Mouse (Mus musculus): ENCODE results near the gene Dgcr2. TPM values are rescaled to one million over a fixed set of nuclear protein-coding genes. Genes with fewer than 3 reads are reported as not detected.

The Dgcr2 gene
- polyA plus RNA-seq (2014; fragmentation: Illumina TruSeq; extraction: RNeasy Lipid Tissue Mini Kit (QIAGEN cat#74804); ENCODE audit: low read depth, low replicate concordance): 39.0 TPM

DNA sequence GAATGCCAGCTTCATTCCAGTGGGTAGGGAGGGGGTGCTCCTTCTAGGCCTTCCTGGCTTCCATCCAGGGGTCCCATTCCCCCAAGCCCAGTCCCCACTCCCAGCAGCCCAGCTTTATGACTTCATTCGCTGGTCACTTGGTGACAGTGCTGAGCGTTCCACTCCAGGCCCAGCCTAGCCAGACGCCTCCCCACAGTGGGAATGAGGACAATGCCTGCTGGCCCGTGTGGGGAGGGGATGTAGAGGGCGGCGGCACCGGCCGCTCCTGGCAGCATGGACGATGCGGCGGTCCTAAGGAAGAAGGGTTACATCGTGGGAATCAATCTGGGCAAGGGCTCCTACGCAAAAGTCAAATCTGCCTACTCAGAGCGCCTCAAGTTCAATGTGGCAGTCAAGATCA, at the start of gene Dgcr2, which contains the start of gene Tssk2:
TSS of gene Dgcr2 (minus strand) at position 101 of the 400 bp plus-strand sequence.
TSS of gene Tssk2 (plus strand) at position 176 of the 400 bp plus-strand sequence.

DNA sequence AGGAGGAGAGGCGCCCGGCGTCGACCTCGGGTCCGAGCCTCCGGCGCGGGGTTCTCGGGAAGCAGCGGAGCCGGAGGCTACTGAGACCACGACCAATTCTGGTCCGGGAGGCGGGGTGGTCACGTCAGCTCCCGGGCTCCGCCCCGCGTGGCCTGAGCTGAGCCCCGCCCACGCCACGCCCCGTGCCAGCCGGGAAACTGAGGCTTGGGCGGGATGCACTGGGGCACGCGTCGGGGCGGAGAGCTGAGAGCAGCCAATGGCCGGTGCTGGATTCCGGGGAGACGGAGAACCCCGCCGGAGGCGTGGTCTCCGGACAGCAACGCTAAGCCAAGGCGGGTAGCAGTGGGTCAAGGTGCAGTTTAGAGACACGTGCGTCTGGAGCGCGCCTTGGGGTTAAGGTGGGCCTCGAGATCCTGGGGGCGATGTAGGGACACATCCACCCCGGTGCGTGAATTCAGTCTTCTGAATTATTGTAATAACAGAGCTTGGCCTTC, 29.8 kb upstream of the Dgcr2 start, which contains the start of gene Slc25a1:
TSS of gene Slc25a1 (minus strand) at position 133 of the 494 bp plus-strand sequence.

DNA sequence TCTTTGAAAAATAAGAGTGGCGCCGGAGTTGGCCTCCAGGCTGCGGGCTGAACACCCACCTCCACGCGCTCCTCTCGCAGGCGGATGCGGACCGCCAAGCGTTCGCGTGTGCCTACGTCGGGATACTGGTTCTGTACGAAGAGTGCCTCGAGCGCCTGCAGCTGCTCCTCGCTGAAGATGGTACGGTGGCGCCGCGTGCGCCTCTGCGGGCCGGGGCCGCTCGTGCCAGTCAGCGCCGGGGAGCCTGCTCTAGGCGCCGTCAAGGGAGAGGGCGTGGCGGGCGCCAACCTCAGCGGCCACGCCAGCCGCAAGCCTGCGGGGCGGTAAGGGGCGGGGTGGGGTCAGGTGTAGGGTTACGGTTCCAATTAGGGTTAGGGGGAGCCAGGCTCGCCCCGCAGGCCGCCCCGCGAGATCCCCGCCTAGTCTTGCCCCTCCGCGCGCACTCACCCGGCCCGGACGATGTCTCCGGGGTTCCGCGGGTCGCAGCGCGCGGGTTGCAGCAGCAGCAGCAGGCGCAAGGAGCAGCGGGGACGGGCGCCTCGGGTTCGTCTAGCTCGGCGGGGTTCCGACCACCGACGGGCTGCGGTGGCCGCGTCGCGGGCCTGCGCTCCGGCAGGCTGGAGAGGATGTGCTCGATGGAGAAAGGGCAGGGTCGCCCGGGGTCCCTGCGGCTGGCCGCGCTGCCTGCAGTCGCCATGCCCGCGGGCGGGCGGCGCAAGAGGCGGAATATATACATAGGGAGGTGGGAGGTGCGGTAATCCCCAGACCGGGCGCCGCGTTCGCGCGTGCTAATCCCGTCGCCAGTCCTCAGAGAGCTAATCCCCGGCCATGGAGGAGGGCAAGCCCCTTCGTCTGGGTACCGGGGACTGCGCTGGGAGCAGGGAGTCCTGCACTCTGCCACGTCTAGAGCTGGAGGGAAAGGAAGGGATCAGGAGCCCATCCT, 16.2 kb upstream of the Dgcr2 start, which contains the start of gene Gsc2:
TSS of gene Gsc2 (minus strand) at position 753 of the 943 bp plus-strand sequence.

DNA sequence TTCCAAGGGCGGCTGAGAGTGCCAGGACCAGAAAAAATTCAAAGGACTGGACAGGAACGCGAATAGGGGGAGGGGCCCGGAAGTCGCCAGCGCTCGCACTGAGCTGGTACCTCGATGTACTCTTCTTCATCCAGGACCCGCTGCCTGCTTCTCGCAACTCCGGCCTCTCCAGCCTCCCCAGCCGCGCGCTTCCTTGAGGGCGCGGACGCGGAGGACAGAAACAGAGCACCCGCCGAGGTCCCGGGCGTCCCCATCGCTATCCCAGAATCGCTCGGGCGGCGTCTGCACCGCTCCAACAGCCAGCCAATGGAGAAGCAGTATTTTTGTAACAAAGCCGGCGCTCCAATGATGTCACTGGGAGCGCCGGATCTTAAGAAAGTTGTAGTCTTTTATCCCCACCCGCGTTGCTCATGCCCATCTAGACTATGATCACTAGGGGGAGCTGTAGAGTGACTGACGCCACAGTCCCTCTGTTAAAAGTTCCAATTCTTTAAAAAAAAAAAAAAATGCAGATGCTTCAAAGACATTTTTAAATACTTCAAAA, 12.8 kb upstream of the Dgcr2 start, which contains the start of gene Ess2:
TSS of gene Ess2 (minus strand) at position 297 of the 544 bp plus-strand sequence.

DNA sequence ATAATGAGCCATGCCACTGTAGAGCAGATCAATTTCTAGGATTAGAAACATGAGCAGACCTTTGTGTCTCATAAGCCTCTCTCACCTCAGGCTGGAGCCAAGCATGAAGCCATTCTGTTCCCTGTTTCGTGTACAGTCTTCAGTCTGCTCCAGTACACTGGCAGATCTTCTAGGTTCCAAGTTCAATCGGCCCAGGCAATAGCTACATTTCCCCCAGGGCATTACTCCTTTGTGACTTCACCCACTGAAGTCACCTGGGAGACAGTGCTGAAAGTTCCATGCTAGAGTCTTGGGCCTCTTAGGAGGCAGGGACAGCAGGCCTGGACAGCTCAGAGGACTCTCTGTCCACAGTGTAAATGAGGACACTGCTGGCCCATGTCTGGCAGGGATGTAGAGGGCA, 4.4 kb downstream of the Dgcr2 start, which contains the start of gene Tssk1:
TSS of gene Tssk1 (plus strand) at position 301 of the 400 bp plus-strand sequence.

DNA sequence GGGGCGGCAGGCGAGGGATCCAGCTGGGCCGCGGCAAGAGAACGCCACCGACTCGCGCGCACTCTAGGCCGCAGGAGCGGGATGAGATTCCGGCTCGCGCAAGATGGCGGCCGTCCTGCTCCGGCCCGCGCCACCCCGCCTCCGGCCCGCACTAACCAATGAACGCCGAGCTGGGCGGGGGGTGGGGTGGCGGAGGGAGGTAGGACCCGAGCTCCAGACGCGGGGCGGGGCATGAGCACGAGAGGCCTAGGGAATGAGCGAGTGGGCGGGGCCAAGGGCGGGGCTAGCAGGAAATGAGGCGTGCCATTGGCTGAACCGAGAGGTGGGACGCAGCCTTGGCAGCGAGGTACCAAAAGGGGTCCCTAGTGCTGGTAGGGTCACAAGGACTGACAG, 6.8 kb downstream of the Dgcr2 start, which contains the start of gene Gm20518:
TSS of gene Gm20518 (minus strand) at position 105 of the 393 bp plus-strand sequence.

DNA sequence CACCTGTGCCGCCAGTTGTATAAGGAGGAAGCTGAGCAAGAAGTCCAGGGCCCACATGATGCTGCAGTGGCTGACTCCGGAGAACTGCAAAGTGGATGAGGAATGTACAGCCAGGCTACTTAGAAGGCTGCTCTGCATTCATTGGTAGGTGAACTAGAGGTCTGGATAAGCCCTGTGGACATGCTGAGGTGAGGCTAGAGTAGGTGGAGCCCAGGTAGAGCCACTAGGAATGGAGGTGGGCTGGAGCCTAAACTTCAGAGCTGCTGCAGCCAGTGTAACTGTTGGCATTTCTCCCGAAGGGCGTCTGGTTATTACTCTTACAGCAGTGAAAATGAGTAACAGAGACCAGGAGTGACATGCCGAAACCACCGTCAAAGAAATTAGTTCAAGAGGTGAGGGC, 60.3 kb downstream of the Dgcr2 start, which contains the start of gene Car15:
TSS of gene Car15 (minus strand) at position 314 of the 400 bp plus-strand sequence.

DNA sequence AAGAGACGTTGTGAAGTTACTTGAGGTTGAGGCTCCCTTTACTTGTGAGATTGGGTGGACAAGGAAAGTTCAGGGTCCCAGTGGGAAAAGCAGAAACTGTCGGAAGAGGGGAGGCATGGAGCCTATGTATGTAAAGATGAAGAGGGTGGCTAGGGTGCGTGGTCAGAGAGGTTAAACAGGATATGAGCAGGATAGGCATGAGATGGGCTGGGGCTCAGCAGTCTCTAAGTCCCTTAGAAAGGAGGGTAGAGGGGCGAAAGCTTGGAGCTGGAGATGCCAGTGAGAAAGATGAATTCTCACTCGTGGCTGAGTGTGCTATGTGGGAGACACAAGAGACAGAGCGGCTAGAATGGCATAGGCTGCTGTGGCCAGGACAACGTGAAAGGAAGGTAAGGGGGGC, 65.5 kb downstream of the Dgcr2 start, which contains the start of gene B830017H08Rik:
TSS of gene B830017H08Rik (plus strand) at position 301 of the 400 bp plus-strand sequence.

DNA sequence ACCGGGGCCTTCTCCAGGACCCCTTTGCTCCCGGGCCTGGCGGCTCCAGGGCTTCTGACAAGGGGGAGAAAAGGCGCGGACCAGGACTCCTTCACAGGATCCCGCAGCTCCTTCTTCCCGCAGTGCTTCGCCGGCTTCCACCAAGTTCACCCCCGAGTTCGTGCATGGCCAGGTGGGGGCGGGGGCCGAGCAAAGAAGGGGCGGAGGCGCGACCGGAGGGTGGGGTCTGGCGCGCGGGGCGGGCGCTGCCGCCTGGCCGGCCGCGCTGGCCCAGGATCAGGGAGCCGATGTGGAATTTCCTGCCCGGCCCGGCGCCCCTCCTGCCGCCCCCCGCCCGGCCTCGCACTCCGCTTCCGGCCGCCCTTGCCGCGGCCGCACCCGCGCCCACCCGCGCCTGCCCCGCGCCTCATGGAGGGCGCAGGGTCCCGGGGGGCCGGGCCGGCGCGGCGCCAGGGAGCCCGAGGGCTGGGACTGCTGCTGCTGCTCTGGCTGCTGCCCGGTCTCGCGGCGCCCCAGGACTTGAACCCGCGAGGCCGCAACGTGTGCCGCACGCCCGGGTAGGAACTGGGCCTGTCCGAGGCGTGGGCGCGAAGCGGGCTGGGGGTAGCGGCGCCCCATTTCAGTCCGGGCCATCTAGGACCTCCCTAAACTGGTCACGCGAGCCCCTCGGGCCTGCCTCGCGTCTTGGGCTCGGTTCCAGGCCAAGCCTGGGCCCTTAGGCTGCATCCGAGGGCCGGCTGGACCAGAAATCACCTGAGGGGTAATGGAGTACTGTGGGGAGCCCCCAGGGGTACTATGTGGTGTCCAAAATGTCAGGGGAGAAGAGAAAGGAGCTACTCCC, 101.2 kb downstream of the Dgcr2 start, which contains the start of gene Scarf2:
TSS of gene Scarf2 (plus strand) at position 312 of the 841 bp plus-strand sequence.

Other genes with a start within 250 kb of the Dgcr2 start
- 26.7 TPM for gene Med15, start 165.7 kb downstream of the Dgcr2 start, polyA plus RNA-seq (2014; fragmentation: Illumina TruSeq; extraction: RNeasy Lipid Tissue Mini Kit (QIAGEN cat#74804); ENCODE audit: low read depth, low replicate concordance)
- gene Klhl22, start 138.9 kb downstream of the Dgcr2 start, polyA plus RNA-seq (2014; fragmentation: Illumina TruSeq; extraction: RNeasy Lipid Tissue Mini Kit (QIAGEN cat#74804); ENCODE audit: low read depth, low replicate concordance): 27.5 TPM
- 5.2 TPM for gene Scarf2, start 101.3 kb downstream of the Dgcr2 start, polyA plus RNA-seq (2014; fragmentation: Illumina TruSeq; extraction: RNeasy Lipid Tissue Mini Kit (QIAGEN cat#74804); ENCODE audit: low read depth, low replicate concordance)
- gene B830017H08Rik, start 65.4 kb downstream of the Dgcr2 start, polyA plus RNA-seq (2014; fragmentation: Illumina TruSeq; extraction: RNeasy Lipid Tissue Mini Kit (QIAGEN cat#74804); ENCODE audit: low read depth, low replicate concordance): not detected
- gene Car15, start 60.2 kb downstream of the Dgcr2 start, polyA plus RNA-seq (2014; fragmentation: Illumina TruSeq; extraction: RNeasy Lipid Tissue Mini Kit (QIAGEN cat#74804); ENCODE audit: low read depth, low replicate concordance): 4.0 TPM
- 0.45 TPM for gene Gm20518, start 6.9 kb downstream of the Dgcr2 start, polyA plus RNA-seq (2014; fragmentation: Illumina TruSeq; extraction: RNeasy Lipid Tissue Mini Kit (QIAGEN cat#74804); ENCODE audit: low read depth, low replicate concordance)
- 0.16 TPM for gene Tssk1, start 4.3 kb downstream of the Dgcr2 start, polyA plus RNA-seq (2014; fragmentation: Illumina TruSeq; extraction: RNeasy Lipid Tissue Mini Kit (QIAGEN cat#74804); ENCODE audit: low read depth, low replicate concordance)
- gene Tssk2, start 75 bp upstream of the Dgcr2 start, polyA plus RNA-seq (2014; fragmentation: Illumina TruSeq; extraction: RNeasy Lipid Tissue Mini Kit (QIAGEN cat#74804); ENCODE audit: low read depth, low replicate concordance): not detected
- gene Ess2, start 12.8 kb upstream of the Dgcr2 start, polyA plus RNA-seq (2014; fragmentation: Illumina TruSeq; extraction: RNeasy Lipid Tissue Mini Kit (QIAGEN cat#74804); ENCODE audit: low read depth, low replicate concordance): 12.4 TPM
- gene Gsc2, start 16.5 kb upstream of the Dgcr2 start, polyA plus RNA-seq (2014; fragmentation: Illumina TruSeq; extraction: RNeasy Lipid Tissue Mini Kit (QIAGEN cat#74804); ENCODE audit: low read depth, low replicate concordance): not detected
- gene Slc25a1, start 29.7 kb upstream of the Dgcr2 start, polyA plus RNA-seq (2014; fragmentation: Illumina TruSeq; extraction: RNeasy Lipid Tissue Mini Kit (QIAGEN cat#74804); ENCODE audit: low read depth, low replicate concordance): 10.5 TPM
- gene Vpreb2, start 81.9 kb upstream of the Dgcr2 start, polyA plus RNA-seq (2014; fragmentation: Illumina TruSeq; extraction: RNeasy Lipid Tissue Mini Kit (QIAGEN cat#74804); ENCODE audit: low read depth, low replicate concordance): not detected
- gene Dgcr6, start 154.3 kb upstream of the Dgcr2 start, polyA plus RNA-seq (2014; fragmentation: Illumina TruSeq; extraction: RNeasy Lipid Tissue Mini Kit (QIAGEN cat#74804); ENCODE audit: low read depth, low replicate concordance): 50.3 TPM
- gene Prodh, start 191.6 kb upstream of the Dgcr2 start, polyA plus RNA-seq (2014; fragmentation: Illumina TruSeq; extraction: RNeasy Lipid Tissue Mini Kit (QIAGEN cat#74804); ENCODE audit: low read depth, low replicate concordance): 37.1 TPM
- 6.7 TPM for gene Rtn4r, start 229.1 kb upstream of the Dgcr2 start, polyA plus RNA-seq (2014; fragmentation: Illumina TruSeq; extraction: RNeasy Lipid Tissue Mini Kit (QIAGEN cat#74804); ENCODE audit: low read depth, low replicate concordance)